Mouse (Mus musculus): ENCODE results near the gene Ercc6. TPM values are rescaled to one million over a fixed set of nuclear protein-coding genes. Genes with fewer than 3 reads are reported as not detected.

Gene Ercc6
- total and polyA plus RNA-seq, 2 experiments from 2014 or later = 9.9 to 16.8 TPM

DNA sequence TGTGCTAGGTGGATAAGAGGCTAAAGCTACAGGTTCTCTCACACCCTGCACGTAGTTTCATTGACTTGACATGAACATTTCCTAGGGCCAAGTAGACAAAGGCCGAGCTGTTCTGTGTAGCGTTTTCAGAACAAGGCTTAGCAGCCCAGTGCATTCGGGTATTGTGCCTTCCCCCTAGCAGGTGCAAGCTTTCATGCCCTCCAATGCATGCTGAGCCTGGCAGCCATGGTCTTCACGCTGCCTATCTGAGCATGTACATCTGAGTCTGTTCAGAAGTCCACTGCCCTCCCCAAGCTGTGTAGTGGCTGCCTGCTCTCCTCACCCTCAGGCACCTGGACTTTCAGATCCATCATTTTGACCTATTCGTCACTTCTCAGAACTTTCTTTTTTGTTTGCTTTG lies 50.3 kb downstream of the Ercc6 start:
- H3K36me3 ChIP-seq (ENCODE audit: insufficient read depth, low read length) = peaks cover 31% of the 10 kb centered on the region
- ATAC-seq (ENCODE audit: low FRiP score) = no peak
- H3K4me3 ChIP-seq (ENCODE audit: low read depth, low read length) = no peak overlapping the region
- TF ChIP-seq CTCF (IDR thresholded peaks at IDR 0.05) = no peak
- H3K27me3 ChIP-seq (ENCODE audit: insufficient read depth, low read length) = no peaks in the 10 kb centered on the region
- no peaks in the 10 kb centered on the region for H3K4me1 ChIP-seq (ENCODE audit: insufficient read depth, low read length)
- H3K27ac ChIP-seq (ENCODE audit: low read depth, low read length) = no peak overlapping the region
- 87% methylated on average over 6 of the region's 6 CpGs for WGBS
- H3K9me3 ChIP-seq (ENCODE audit: low read length) = no peaks in the 10 kb centered on the region
- no peak overlapping the region for H3K4me2 ChIP-seq (ENCODE audit: low read depth, low read length, poor library complexity, severe bottlenecking)
- no peak overlapping the region for H3K9ac ChIP-seq (replicated peaks; ENCODE audit: low read length, poor library complexity, severe bottlenecking)
- DNase-seq (ENCODE audit: low spot score) = no peak

DNA sequence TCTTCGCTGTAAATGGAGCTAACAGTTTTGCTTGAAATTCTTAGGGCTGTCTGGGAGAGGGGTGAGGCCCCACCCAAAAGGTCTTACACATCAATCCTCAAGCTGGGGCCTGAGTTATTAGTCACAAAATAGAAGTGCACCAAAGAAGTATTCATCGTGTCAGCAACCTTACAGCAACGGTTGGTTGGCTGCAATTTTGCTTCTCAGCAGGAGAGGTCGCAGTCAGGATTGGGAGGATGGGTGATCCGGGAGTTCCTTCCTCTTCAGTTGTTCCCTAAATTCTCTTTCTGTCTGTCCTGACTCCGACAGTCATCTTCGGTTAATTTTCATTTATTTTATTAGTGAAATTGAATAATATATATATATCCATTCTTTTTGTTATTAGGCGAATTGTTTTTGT lies 59.2 kb downstream of the Ercc6 start:
- H3K4me1 ChIP-seq (ENCODE audit: insufficient read depth, low read length) = no peaks in the 10 kb centered on the region
- 55% methylated on average over 8 of the region's 8 CpGs for WGBS
- DNase-seq (ENCODE audit: low spot score) (no peak), ATAC-seq (ENCODE audit: low FRiP score) (no peak)
- no peak overlapping the region for H3K9ac ChIP-seq (replicated peaks; ENCODE audit: low read length, poor library complexity, severe bottlenecking)
- H3K4me2 ChIP-seq (ENCODE audit: low read depth, low read length, poor library complexity, severe bottlenecking) = no peak overlapping the region
- H3K4me3 ChIP-seq (ENCODE audit: low read depth, low read length) = no peak overlapping the region
- H3K36me3 ChIP-seq (ENCODE audit: insufficient read depth, low read length) = peaks cover 42% of the 10 kb centered on the region
- peak; percentile 57 for TF ChIP-seq CTCF (IDR thresholded peaks at IDR 0.05)
- no peaks in the 10 kb centered on the region for H3K9me3 ChIP-seq (ENCODE audit: low read length)
- H3K27me3 ChIP-seq (ENCODE audit: insufficient read depth, low read length) = no peaks in the 10 kb centered on the region
- H3K27ac ChIP-seq (ENCODE audit: low read depth, low read length) = no peak overlapping the region

DNA sequence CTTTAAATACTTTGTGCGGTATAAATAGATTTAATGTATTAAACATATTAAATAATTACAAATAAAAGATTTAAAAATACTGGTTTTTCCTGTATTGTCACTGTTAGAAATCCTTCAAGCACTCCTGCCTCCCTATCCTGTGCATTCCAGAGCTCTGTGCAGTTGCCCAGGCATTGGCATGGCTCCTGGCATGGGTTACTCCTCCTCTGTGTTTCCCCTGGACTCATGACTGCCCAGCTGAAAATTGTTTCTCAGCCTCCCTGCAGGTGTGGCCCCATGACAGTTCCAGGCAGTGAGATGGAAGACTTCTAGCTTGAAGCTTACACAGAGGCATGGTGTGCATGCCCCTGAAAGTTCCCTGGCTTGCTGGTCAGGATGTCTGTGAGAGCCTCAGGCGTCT lies 65.1 kb downstream of the Ercc6 start:
- TF ChIP-seq CTCF (IDR thresholded peaks at IDR 0.05) = no peak
- Histone ChIP-seq H3K4me3 (ENCODE audit: low read depth, low read length) (no peak overlapping the region), H3K4me1 (ENCODE audit: insufficient read depth, low read length) (no peaks in the 10 kb centered on the region), H3K9ac (replicated peaks; ENCODE audit: low read length, poor library complexity, severe bottlenecking) (no peak overlapping the region), H3K4me2 (ENCODE audit: low read depth, low read length, poor library complexity, severe bottlenecking) (no peak overlapping the region), H3K27me3 (ENCODE audit: insufficient read depth, low read length) (no peaks in the 10 kb centered on the region), H3K27ac (ENCODE audit: low read depth, low read length) (no peak overlapping the region), H3K9me3 (ENCODE audit: low read length) (no peaks in the 10 kb centered on the region), H3K36me3 (ENCODE audit: insufficient read depth, low read length) (peaks cover 25% of the 10 kb centered on the region)
- DNase-seq (ENCODE audit: low spot score) (no peak), ATAC-seq (ENCODE audit: low FRiP score) (no peak)
- 97% methylated on average over 2 of the region's 2 CpGs for WGBS

DNA sequence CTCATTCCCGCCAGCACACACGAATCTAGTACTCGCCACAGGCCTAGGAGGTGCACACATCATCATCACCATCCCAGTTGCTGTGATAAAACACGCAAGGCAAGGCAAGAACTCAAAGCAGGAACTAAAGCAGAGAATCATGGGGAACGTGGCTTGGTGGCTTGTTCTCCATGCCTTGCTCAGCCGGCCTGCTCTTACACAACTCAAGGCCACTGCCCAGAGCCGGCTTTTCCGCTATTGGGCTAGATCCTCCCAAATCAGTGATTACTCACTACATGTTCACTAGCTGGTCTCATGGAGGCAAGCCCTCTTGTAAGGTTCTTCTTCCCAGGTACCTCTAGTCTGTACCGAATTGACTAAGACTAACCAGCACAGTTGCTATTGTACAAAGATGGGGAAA lies 70.4 kb downstream of the Ercc6 start:
- 90% methylated on average over 9 of the region's 9 CpGs for WGBS
- H3K27ac ChIP-seq (ENCODE audit: low read depth, low read length) = no peak overlapping the region
- TF ChIP-seq CTCF (IDR thresholded peaks at IDR 0.05) = no peak
- no peak overlapping the region for H3K4me3 ChIP-seq (ENCODE audit: low read depth, low read length)
- H3K4me2 ChIP-seq (ENCODE audit: low read depth, low read length, poor library complexity, severe bottlenecking) = no peak overlapping the region
- ATAC-seq (ENCODE audit: low FRiP score) = no peak
- H3K36me3 ChIP-seq (ENCODE audit: insufficient read depth, low read length) = peaks cover 2% of the 10 kb centered on the region; the same call in 1 of the 2 replicates
- no peaks in the 10 kb centered on the region for H3K9me3 ChIP-seq (ENCODE audit: low read length)
- DNase-seq (ENCODE audit: low spot score) = no peak
- H3K9ac ChIP-seq (replicated peaks; ENCODE audit: low read length, poor library complexity, severe bottlenecking) = no peak overlapping the region
- no peaks in the 10 kb centered on the region for H3K27me3 ChIP-seq (ENCODE audit: insufficient read depth, low read length)
- H3K4me1 ChIP-seq (ENCODE audit: insufficient read depth, low read length) = no peaks in the 10 kb centered on the region

DNA sequence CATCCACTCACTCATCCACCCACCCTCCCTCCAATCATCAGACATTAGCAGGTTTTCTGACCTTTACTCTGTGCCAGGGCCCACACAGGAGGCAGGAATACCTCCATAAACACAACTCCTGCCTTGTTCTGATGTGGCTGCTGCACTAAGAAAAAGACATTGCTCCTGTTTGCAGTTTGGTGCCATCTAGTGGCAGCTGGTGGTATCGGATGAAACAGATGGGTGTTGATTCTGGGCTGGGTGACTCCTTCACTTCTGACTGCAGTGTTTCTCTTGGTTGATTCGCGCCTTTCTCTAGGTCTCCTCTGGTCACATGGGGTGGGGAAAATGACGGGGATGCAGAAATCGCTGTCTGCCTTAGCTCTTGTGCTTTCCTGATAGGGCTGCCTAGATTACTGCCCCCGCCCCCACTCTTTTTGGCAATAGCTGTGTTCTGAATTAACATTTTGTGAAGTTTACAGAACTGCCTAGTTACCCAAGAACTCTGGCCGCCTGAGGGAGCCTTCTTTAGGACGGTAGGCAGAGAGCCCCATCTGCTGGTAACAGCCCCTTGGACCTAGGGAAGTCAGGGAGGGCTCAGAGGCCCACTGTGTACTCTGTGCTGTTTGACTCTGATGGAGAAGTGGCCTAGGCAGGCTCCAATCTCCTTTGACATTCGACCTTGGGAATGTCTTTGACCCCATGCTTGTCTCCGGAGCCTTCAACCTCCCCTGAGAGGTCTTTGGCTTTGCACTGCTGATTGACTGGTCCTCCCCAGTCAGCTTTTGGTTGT lies 73.9 kb downstream of the Ercc6 start:
- WGBS = 16% methylated on average over 10 of the region's 10 CpGs
- Histone ChIP-seq H3K4me2 (ENCODE audit: low read depth, low read length, poor library complexity, severe bottlenecking) (no peak overlapping the region), H3K27ac (ENCODE audit: low read depth, low read length) (no peak overlapping the region), H3K9ac (replicated peaks; ENCODE audit: low read length, poor library complexity, severe bottlenecking) (no peak overlapping the region), H3K4me3 (ENCODE audit: low read depth, low read length) (no peak overlapping the region), H3K36me3 (ENCODE audit: insufficient read depth, low read length) (no peaks in the 10 kb centered on the region), H3K27me3 (ENCODE audit: insufficient read depth, low read length) (peaks cover 8% of the 10 kb centered on the region; the same call in 1 of the 2 replicates), H3K4me1 (ENCODE audit: insufficient read depth, low read length) (no peaks in the 10 kb centered on the region), H3K9me3 (ENCODE audit: low read length) (no peaks in the 10 kb centered on the region)
- DNase-seq (ENCODE audit: low spot score) (peak; percentile 81), ATAC-seq (ENCODE audit: low FRiP score) (peak; percentile 54)
- peak; percentile 99 for TF ChIP-seq CTCF (IDR thresholded peaks at IDR 0.05)

- 76% methylated on average over 3 of the region's 3 CpGs for WGBS
- DNase-seq (ENCODE audit: low spot score) (no peak), ATAC-seq (ENCODE audit: low FRiP score) (no peak)
- no peaks in the 10 kb centered on the region for H3K4me1 ChIP-seq (ENCODE audit: insufficient read depth, low read length)
- H3K27me3 ChIP-seq (ENCODE audit: insufficient read depth, low read length) = peaks cover 28% of the 10 kb centered on the region
- H3K9ac ChIP-seq (replicated peaks; ENCODE audit: low read length, poor library complexity, severe bottlenecking) = no peak overlapping the region
- H3K4me2 ChIP-seq (ENCODE audit: low read depth, low read length, poor library complexity, severe bottlenecking) = no peak overlapping the region
- H3K4me3 ChIP-seq (ENCODE audit: low read depth, low read length) = no peak overlapping the region
- no peaks in the 10 kb centered on the region for H3K36me3 ChIP-seq (ENCODE audit: insufficient read depth, low read length)
- no peak for TF ChIP-seq CTCF (IDR thresholded peaks at IDR 0.05)
- H3K9me3 ChIP-seq (ENCODE audit: low read length) = no peaks in the 10 kb centered on the region
- no peak overlapping the region for H3K27ac ChIP-seq (ENCODE audit: low read depth, low read length)
Measured at GRCm38 (mm10) chr14:32590377-32590776, 77.1 kb downstream of the Ercc6 start.

All from midbrain, postnatal 0 days (tissue).